In the genomic region with DNA sequence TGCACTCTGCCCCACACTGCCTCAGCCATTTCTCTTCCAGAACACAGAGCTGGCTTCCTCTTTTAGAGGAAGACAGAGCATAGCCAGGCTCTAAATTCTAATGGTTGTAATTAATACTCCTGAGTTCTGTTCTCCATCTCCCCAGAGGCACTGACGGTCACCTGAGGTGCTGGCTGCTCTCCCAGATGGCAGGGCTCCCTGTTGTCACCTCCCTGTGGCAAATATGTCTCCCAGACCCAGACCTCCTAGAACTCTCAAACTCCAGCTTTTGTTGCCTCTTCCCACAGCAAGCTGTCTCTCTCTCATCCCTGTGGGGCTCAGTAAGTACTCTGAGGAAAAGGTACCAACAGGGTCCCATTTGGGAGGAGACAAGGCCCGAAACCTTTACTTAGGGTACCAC, we compare ENCODE assay signal across 9 mouse cellular contexts. TPM values are rescaled to one million over a fixed set of nuclear protein-coding genes. Genes with fewer than 3 reads are reported as not detected.
"Had no signal": no experiment of that assay in that cellular context is flagged by ENCODE, and none has a peak within 500 bp of the region (broad histone marks: within the 10 kb centered on the region; RNA-seq: fewer than 3 reads in every experiment).

No protein-coding gene starts in this region.

- H3K27me3 ChIP-seq: limb, embryonic 13.5 days; midbrain, embryonic 15.5 days; neural tube, embryonic 12.5 days had no signal

- H3K36me3 ChIP-seq: limb, embryonic 13.5 days; midbrain, embryonic 15.5 days; neural tube, embryonic 12.5 days had no signal

- H3K27ac ChIP-seq: limb, embryonic 13.5 days; liver, embryonic 14.5 days; midbrain, embryonic 15.5 days; neural tube, embryonic 12.5 days; stomach, postnatal 0 days had no signal

- H3K4me2 ChIP-seq: limb, embryonic 13.5 days; midbrain, embryonic 11.5 days; midbrain, embryonic 15.5 days; neural tube, embryonic 12.5 days had no signal

- ATAC-seq: midbrain, embryonic 15.5 days had no signal

- H3K4me3 ChIP-seq: limb, embryonic 13.5 days; midbrain, embryonic 15.5 days; neural tube, embryonic 12.5 days had no signal

- H3K9ac ChIP-seq: limb, embryonic 13.5 days; liver, embryonic 14.5 days; midbrain, embryonic 15.5 days; neural tube, embryonic 12.5 days had no signal

- H3K4me1 ChIP-seq: midbrain, embryonic 15.5 days had no signal

- DNase-seq: kidney, postnatal 10 days; left cerebral cortex, postnatal 4 days; thymus, postnatal 4 days had no signal

- H3K9me3 ChIP-seq: limb, embryonic 13.5 days; midbrain, embryonic 15.5 days had no signal

RNA-seq across cellular contexts. Expression of a gene that starts 23.6 kb away (rescaled TPM):
- polyA plus RNA-seq: midbrain, embryonic 11.5 days had no signal
